Mouse (Mus musculus): ENCODE data around the gene Gm10309.

DNA sequence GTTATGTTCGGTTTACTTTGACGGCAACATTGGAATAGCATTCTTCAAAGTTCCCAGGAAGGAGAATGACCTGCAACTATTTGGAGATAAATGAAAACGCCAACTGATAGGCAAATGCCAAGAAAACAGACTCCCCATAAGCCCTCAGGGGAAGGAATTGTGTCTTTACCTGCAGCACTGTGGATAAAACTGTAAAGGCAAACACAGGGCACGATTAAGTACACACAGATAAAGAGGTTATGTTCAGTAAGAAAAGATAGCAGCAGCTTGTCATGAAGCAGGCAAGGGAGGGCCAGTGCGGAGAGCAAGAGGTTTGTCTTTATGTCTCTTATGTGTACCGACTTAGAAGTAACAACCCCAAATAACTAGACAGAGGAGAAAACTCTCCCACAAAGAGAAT lies 10.5 kb downstream of the Gm10309 start:
- TF ChIP-seq POLR2A (IDR thresholded peaks at IDR 0.05; ENCODE audit: control insufficient read depth, low read depth, low read length) (no peak), CTCF (IDR thresholded peaks at IDR 0.05; ENCODE audit: control insufficient read depth, insufficient read depth, insufficient replicate concordance, low read depth, low read length) (no peak)

All from testis, adult 2 months (tissue).